Mouse (Mus musculus) T-helper 1 cell (primary cell): ENCODE measurements at regions not wholly inside any gene's neighbourhood (a gene's known extent, or its start where the extent isn't known, plus 50 kb on each side); places are given as distances from the start of the nearest gene placed in this dataset.

Source experiments
- in situ Hi-C: fragments of 300-600 bp; cut with MboI, MseI; formaldehyde crosslinking; loops from one replicate; pipeline ENCODE4 v1.15.1; 2025; ENCODE audit warnings: high pct_unique_total_duplicates

DNA sequence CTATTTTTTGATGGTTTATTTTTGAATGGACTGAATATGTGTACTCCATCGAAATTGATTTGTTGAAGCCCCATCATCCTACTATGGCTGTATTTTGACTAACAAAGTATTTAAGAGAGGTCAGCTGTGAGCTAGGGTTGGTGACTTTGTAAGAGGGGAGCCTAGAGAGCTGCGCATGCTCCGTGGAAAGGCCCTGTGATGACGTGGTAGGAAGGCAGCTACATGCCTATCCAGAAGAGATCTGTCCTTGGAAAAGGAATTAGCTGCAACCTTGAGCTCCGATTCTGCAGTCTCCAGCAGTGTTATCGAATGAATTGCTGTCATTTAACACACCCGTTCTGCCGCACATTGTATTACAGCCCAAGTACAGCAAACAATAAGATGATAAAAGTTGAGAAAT lies 287.1 kb upstream of the Prickle1 start:
- in situ Hi-C loops = loop anchor here (25.0 kb wide), 1 partner anchor 1329 kb away; no protein-coding TSS in a partner anchor

GRCm38 (mm10) chr15:93881276-93881675 lies 285.6 kb upstream of the Prickle1 start:
- in situ Hi-C loops = loop anchor here (25.0 kb wide), 1 partner anchor 1331 kb away; no protein-coding TSS in a partner anchor

DNA sequence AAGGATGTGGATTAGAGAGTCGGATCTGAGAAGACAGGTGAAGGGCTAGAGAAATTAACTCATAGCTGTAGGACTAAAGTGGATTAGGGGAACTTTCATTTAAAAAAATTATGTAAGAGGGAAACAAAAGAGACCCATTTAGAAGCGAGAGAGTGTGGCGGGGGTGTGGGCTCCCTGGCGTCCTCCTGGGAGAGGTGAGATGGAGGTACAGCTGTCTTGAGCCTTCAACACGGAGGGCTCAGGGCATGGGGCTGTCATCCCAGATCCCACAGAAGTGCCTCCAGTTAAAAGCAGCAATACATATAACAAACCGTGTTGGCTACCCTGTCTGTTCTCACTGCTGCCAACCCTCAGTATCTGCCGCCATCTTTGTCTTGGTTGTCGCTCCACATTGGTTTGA lies 284.6 kb upstream of the Prickle1 start:
- in situ Hi-C loops = loop anchor here (25.0 kb wide), 1 partner anchor 1332 kb away; no protein-coding TSS in a partner anchor

GRCm38 (mm10) chr15:93879006-93879405 lies 283.3 kb upstream of the Prickle1 start:
- in situ Hi-C loops = loop anchor here (25.0 kb wide), 1 partner anchor 1333 kb away; no protein-coding TSS in a partner anchor

DNA sequence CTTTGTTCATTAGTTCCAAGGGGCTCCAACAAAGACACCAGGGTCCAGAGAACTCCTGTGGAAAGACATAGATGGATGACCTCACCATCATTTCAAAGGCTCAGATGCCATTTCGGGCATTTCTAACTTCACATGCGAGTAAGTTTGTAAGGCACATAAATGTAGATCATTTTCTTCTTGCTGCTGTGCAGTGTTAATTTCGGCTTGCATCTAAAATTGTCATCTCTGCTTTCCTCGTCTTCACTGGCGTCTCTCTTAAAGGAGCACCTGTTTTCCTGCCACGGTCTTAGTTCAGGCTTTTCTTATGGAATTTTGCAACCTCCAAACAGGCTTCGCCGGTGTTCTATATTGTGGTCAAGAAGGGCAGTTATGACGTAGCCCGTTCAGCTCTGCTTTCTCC lies 280.6 kb upstream of the Prickle1 start:
- in situ Hi-C loops = loop anchor here (25.0 kb wide), 1 partner anchor 1336 kb away; no protein-coding TSS in a partner anchor

DNA sequence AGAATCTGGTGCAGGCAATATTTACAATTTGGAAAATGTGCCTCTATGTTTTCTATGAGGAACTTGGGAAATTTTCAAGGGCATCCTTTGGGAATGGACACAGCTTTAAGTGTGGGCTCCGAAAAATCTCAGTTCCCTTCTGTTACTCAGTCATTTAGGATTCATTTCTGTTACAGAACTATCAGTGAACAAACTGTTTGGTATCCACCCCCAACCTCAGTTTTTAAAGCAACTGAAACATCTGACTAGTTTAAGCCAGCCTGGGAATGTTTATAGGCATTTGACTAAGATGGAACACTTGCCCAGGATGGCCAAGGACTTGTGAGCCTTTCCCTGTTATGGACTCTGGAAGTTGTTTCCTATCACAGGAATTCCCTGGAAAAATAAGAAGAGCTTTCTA lies 280.0 kb upstream of the Prickle1 start:
- in situ Hi-C loops = loop anchor here (25.0 kb wide), 1 partner anchor 1337 kb away; no protein-coding TSS in a partner anchor

DNA sequence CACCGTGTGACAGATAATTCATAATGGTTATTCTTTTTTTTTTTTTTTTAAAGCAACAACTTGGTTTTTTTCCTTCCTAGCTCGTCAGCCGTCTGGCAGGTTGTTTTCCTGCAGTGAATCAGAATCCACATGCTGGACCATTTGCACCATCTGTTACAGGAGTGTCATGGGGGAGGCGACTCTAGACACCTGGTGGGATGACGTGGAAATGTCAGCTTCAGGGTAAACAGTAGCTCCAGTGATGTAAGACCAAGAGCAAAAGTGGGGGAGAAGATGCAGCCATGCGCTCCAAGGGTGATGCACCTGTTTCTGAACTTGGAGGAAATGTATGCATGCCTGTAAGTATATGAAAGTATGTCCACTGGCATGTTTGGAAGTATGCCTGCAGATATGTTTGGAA lies 278.5 kb upstream of the Prickle1 start:
- in situ Hi-C loops = no loop called here

GRCm38 (mm10) chr15:93857336-93857901 lies 261.7 kb upstream of the Prickle1 start:
- in situ Hi-C loops = no loop called here

GRCm38 (mm10) chr15:93853221-93853620 lies 257.5 kb upstream of the Prickle1 start:
- in situ Hi-C loops = no loop called here

DNA sequence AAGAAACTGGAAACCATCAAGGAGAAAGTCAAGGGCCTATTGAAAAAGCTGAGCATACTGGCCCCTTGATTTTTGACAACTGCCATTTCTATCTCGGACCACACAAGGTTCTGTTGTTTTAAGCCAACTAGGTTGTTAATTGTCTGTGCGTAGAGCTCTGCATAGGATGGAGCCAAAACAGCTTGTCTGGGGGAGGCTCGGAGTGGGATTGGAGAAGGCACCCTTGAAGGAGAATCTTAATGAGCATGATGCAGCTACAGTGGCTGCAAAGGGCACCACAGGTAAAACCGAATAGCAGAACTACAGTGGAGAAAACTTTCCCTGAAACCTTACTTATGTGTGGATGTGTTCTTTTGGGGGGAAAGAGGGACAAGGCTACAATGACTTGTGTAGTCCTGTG lies 256.4 kb upstream of the Prickle1 start:
- in situ Hi-C loops = no loop called here

- in situ Hi-C loops = no loop called here
Measured at GRCm38 (mm10) chr15:93850388-93850787, 254.7 kb upstream of the Prickle1 start.

- in situ Hi-C loops = no loop called here
Measured at GRCm38 (mm10) chr15:93848830-93849229, 253.1 kb upstream of the Prickle1 start.

- in situ Hi-C loops = no loop called here
Measured at GRCm38 (mm10) chr15:93846797-93847196, 251.1 kb upstream of the Prickle1 start.

- in situ Hi-C loops = no loop called here
Measured at GRCm38 (mm10) chr15:93845801-93846200, 250.1 kb upstream of the Prickle1 start.

DNA sequence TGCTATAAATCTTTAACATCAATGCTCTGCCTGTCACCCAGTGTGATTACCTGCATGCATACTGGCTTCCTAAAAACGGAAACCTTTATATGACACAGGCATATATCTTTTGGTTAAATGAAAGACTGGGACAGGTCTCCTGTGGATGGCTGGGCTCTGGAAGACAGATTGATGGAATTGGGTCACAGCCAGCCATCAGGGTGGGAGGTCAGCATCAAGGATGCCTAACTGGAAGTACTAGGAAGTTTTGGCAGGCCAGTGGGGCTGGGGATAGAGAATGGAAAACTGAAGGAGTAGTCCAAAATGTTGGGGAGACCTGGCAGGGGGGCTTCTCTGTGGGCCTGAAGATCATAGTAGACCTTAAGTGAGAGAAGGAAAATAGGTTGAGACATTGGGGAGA lies 237.3 kb upstream of the Prickle1 start:
- in situ Hi-C loops = no loop called here

GRCm38 (mm10) chr15:93832431-93832936 lies 236.8 kb upstream of the Prickle1 start:
- in situ Hi-C loops = no loop called here

GRCm38 (mm10) chr15:93831148-93831547 lies 235.5 kb upstream of the Prickle1 start:
- in situ Hi-C loops = no loop called here

GRCm38 (mm10) chr15:93824729-93825694 lies 229.3 kb upstream of the Prickle1 start:
- in situ Hi-C loops = no loop called here

DNA sequence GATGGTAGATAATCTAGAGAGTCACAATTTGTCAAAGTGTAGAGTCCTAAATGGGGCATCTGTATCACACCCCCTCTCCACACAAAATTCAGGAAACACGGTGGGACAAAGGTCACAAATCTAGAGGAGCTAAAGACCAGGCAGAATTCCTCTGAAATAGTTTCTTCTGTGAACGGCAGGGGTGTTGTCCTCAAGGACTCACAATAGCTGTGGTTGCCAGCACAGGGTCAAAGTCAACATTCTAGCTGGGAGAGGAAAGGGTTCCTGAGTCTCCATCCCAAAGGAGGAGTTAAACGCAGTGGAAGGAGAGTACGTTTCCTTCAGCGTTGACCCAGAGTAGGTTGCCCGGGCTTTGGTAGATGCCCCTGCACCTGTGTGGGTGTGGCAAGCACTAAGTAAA lies 225.5 kb upstream of the Prickle1 start:
- in situ Hi-C loops = no loop called here

- in situ Hi-C loops = no loop called here
Measured at GRCm38 (mm10) chr15:93812011-93812410, 216.3 kb upstream of the Prickle1 start.

DNA sequence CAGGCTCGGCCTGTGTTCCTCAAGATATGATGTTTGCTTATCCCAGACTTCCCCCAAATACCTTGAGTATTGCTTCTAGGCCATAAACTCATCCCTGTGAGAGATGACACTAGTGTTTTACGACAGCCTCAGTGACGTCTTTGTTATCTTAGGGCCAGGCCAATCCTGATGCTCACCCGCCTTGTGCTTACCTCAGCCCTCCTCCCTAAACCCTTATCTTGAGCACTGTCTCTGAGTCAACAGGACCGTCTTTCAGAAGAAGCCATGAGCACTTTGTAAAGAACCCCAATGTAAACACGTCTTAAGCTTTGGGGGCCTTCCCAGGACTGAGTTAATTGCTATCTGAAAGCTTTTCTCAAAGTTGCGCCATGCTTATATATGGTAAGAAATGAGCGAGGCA lies 212.3 kb upstream of the Prickle1 start:
- in situ Hi-C loops = no loop called here

GRCm38 (mm10) chr15:93807505-93807904 lies 211.8 kb upstream of the Prickle1 start:
- in situ Hi-C loops = no loop called here
